Mouse (Mus musculus) neutrophil, adult 5-6 weeks (primary cell): ENCODE measurements at regions not wholly inside any gene's neighbourhood (a gene's known extent, or its start where the extent isn't known, plus 50 kb on each side); places are given as distances from the start of the nearest gene placed in this dataset.
"Not testable (repeated sequence)": the region's sequence is repeated elsewhere in the genome, so short reads cannot be mapped to it uniquely, and the experiment has no call there.

Source experiments
- ATAC-seq: fragments of 151-379, 151-347 bp; 2 replicates; pipeline ENCODE4 v1.8.0; 2017; ENCODE audit warnings: mild to moderate bottlenecking, moderate TSS enrichment; ENCODE audit not compliant: insufficient number of reproducible peaks, poor library complexity, low FRiP score, severe bottlenecking; ENCODE audit errors: extremely low read depth

DNA sequence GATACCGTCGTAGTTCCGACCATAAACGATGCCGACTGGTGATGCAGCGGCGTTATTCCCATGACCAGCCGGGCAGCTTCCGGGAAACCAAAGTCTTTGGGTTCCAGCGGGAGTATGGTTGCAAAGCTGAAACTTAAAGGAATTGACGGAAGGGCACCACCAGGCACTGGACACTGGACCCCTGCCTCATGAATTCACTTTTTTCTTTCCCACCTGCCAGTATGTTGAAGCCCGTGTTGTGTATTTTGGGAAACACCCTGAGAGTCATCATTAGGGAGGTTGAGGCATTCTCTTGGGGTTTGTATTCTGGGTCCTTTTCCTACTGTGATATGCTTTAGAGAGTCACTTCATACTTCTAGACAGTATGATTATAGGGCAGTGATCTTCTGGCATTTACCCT is 197.9 kb downstream of the Samd9l start:
- not testable (repeated sequence) for ATAC-seq

DNA sequence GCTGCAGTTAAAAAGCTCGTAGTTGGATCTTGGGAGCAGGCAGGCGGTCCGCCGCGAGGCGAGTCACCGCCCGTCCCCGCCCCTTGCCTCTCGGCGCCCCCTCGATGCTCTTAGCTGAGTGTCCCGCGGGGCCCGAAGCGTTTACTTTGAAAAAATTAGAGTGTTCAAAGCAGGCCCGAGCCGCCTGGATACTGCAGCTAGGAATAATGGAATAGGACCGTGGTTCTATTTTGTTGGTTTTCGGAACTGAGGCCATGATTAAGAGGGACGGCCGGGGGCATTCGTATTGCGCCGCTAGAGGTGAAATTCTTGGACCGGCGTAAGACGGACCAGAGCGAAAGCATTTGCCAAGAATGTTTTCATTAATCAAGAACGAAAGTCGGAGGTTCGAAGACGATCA is 198.3 kb downstream of the Samd9l start:
- no peak for ATAC-seq

DNA sequence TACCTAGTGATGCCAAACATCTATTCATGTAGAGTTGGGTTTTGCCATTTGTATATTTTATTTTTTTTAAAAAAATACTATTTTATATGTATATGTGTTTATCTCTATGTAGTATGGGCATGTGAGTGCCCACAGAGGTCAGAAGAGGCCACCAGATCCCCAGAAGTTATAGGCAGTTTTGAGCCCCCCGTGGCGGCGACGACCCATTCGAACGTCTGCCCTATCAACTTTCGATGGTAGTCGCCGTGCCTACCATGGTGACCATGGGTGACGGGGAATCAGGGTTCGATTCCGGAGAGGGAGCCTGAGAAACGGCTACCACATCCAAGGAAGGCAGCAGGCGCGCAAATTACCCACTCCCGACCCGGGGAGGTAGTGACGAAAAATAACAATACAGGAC is 198.8 kb downstream of the Samd9l start:
- ATAC-seq: not testable (repeated sequence)

DNA sequence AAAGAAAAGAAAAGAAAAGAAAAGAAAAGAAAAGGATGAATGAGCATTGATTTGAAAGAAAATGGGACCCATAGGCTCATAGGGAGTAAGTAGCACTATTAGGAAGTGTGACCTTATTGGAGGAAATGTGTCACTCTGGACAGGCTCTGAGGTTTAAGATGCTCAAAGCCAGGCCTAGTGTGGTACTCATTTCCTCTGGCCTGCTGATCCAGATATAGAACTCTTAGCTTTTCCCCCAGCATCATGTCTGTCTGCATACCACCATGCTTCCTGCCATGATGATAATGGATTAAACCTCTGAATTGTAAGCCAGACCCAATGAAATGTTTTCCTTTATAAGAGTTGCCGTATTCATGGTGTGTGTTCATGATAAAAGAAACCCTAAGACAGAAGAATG is 206.9 kb downstream of the Samd9l start:
- ATAC-seq: not testable (repeated sequence)

DNA sequence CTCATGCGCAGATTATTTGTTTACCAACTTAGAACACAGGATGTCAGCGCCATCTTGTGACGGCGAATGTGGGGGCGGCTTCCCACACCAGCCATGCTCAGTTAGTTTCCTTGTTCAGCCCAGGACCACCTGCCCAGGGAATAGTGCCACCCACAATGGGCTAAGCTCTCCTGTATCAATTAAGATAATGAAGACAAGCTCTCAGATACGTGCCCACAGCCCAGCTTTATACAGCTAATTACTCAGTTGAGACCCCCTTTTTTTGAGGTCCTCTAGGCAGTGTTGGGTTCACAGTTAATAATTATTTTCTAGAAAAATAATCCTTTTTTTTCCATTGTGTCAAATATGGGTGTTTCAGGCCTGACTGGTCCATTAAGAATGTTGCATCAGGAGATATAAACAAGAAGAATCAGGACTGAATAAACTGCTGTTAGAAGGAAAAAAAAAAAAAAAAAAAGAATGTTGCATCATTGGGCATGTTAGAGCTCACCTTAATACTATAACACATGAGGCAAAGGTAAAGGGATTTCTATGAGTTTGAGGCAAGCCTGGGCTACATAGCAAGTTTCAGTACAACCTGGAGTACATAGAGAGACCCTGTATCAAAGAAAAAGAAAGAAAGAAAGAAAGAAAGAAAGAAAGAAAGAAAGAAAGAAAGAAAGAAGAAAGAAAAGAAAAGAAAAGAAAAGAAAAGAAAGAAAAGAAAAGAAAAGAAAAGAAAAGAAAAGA is 207.5 kb downstream of the Samd9l start:
- ATAC-seq: peak; percentile 41; the same call in 1 of the 2 replicates

DNA sequence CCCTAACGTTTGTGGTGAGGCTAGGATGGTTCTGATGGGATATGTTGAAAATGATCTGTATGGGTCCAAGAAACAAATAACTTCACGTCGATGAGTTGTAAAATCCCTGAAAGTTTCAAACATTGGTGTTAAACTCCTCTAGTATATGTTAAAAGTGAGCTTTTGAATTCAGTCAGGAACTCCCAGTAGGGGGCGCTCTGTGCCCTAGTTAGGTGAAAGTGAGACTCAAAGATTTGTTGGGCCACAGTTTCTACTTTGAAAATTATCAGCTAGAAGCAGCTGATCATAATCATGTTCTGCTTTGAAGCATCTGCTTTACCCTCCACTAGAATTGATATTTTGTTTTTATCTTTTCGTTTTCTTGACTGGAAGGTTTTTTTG is 215.6 kb downstream of the Samd9l start:
- peak; percentile 33; the same call in 1 of the 2 replicates for ATAC-seq

DNA sequence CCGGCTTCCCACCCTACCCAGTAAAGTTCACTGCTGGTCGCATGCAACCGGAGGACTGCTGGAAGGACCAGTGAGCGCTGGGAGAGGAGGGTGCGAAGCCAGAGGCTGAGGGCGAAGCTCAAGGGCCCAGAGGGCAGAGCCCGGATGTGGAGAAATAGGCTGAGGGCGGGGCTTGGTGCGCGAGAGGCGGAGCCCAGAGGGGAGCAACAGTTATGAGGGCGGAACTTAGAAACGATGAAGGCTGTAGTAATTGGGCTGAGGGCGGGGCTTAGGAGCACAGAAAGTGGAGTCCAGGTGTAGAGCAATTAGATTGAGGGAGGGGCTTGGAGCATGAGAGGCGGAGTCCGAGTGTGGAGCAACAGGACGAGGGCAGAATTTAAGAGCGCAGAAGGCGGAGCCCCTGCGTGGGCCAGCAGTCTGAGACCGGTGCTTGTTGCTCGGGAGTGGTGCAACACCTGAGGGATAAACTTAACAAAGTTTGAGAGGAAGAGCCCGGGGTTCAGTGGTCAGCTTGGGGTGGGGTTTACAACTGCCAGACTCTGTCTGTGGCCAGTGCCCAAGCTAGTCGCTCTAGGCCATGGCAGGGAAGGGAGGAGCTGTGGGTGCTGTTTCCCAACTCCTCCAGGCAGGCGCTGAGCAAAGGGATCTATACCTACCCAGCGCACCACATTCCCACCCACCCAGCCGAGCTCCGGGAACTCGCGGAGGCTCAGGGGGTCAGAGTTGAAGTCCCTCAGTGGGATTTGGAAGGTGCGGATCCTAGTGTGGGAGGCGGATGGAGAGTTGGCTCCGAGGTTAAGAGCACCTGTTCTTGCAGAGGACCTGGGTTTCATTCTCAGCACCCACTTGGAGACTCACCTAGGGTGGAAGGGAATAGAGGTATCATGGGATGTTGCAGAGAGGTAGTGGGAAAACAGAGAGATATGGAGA is 216.2 kb downstream of the Samd9l start:
- ATAC-seq: peak; percentile 76

DNA sequence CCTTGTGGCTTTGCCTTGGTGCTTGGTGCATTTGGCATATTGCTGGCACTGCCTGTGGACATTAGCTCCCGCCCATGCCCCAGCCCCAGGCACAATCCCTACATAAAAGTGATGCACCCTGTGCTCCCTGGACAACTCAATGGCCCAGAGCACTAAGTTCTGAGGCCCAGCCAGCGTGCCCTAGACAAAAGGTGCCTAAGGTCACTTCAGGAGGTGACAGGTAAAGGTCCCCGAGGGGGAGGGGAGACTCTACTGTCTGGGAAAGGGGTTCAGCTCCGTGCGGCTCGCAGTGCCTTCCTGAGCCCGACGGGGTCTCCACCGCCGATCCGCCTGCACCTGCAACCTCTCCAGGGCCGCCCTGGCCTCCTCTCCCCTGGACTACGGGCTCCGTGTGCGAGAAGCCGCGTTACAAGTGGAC is 216.9 kb downstream of the Samd9l start:
- ATAC-seq: not testable (repeated sequence)

DNA sequence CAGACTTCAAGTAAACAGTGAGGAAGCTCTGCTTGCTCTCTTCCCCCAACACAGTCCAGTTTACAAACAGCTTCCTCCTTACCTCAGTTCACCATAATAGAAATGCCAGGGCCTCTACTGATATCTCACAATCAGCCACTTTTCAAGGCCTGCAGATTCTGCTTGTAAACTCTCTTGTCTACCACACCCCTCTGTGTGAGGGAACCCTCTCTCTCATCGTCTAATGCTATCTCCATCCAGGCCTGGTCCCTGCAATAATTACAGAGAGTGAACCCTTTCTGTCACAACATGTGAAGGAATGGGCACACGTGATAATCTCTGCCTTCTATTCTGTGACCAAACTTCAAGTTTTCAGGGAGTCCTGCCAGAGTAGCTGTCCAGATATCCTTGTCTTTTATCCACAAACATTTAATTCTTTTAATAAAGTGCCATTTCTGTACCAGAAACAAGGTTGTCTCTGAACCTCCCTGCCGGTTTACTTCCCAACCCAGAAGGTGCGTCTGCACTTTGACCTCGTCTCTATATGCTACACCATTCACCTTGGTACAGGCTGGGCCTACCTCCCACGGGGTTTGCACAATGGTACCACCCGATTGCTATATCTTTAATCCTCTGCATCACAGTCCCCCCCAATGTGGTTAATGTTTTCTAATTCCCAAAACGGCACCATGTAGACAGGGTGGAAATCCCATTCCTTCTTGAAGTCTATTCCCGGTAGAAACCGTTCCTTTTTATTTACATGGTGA is 219.6 kb downstream of the Samd9l start:
- ATAC-seq: not testable (repeated sequence)

DNA sequence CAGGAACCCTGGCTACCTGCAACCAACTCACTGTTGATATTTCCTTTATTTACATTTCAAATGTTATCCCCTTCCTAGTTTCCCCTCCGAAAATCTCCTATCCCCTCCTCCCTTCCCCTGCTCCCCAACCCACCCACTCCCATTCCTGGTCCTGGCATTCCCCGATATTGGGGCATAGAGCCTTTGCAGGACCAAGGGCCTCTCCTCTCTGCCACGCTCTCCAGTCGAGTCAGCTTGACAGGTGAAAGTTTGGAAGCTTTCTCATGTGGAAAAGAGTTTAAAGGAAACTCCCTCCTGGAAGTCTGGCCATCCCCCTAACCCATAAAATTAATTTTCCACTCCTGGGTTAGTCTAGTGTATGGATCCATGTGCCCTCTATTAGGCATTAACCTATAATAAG is 229.9 kb downstream of the Samd9l start:
- not testable (repeated sequence) for ATAC-seq

DNA sequence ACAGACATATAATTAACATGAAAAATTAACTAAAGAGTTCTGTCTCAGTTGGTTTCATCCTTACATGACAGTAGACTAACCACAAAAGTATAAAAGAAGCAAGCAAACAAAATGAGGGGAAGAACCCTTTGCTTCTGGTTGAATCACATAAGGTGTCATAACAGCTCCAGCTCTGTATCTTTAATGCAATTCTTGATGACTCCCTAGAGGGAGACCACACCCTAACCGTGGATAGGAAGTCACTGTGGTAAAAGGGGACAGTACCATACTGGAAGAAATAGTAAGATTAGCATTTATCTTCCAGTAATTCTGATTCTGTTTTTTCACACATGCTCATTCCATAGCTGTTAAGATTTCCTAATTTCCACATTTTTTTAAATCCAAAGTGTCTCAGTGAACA is 233.2 kb downstream of the Samd9l start:
- peak; percentile 92 for ATAC-seq

DNA sequence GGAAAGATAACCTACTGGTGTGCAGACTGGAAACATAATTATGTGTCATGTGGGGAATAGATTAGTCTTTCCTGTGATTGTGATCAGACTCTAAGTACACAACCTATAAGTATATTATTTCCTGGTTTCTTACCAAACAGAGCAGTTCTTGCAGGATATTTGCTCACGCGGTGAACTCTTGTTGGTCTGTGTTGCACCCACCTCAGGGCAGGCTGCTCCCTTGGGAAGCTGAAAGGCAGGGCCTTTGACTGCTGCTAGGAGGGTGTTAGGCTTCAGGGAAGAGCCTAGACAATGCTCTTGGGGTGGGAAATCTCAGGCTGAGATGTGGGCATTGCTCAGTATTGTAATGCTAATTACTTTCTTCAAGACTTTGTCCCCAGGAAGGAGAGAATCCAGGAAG is 247.5 kb downstream of the Samd9l start:
- ATAC-seq: not testable (repeated sequence)

DNA sequence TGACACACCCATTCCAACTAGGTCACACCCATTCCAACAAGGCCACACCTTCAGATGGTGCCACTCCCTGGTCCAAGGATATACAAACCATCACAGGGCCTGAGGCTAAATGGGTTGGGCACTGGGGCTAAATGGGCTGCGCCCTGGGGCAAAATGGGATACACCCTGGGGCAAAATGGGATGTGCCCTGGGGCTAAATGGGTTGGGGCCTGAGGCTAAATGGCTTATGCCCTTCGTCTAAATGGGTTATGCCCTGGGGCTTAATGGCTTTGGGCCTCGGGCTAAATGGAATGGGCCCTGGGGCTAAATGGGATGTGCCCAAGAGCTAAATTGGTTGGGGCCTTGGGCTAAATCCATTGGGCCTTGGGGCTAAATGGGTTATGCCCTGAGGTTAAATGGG is 261.5 kb downstream of the Samd9l start:
- not testable (repeated sequence) for ATAC-seq

DNA sequence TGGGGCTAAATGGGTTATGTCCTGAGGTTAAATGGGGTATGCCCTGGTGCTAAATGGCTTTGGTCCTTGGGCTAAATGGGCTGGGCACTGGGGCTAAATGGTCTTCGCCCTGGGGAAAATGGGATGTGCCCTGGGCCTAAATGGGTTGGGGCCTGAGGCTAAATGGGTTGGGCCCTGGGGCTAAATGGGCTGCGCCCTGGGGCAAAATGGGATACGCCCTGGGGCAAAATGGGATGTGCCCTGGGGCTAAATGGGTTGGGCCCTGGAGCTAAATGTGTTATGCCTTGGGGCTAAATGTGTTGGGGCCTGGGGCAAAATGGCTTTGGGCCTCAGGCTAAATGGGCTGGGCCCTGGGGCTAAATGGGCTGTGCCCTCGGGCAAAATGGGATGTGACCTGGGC is 265.6 kb downstream of the Samd9l start:
- not testable (repeated sequence) for ATAC-seq

DNA sequence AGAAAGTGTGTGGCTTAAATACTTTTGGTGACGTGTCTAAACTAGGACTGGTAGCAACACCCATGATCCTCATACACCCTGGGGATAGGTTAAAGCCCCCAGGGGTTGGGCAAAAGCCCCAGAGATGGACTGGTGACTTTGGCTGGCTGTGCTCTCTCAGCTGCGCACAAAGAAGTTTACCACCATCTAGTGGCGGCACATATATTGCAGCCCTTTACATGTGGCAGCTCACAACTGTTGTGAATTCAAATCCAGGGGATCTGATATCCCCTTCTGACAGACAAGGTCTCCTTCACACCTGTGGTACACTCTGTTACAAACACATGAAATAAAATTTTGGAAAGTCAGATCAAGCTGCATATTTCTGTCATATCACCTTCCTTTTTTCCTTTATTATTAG is 283.1 kb downstream of the Samd9l start:
- ATAC-seq: peak; percentile 56
